Mouse (Mus musculus): ENCODE measurements at regions not wholly inside any gene's neighbourhood (a gene's known extent, or its start where the extent isn't known, plus 50 kb on each side); places are given as distances from the start of the nearest gene placed in this dataset.

GRCm38 (mm10) chr1:60636802-60637452 lies 70.0 kb upstream of the Raph1 start:
- H3K4me3 ChIP-seq (ENCODE audit: low read depth, low read length) = no peak overlapping the region
- no peaks in the 10 kb centered on the region for H3K27me3 ChIP-seq (ENCODE audit: control insufficient read depth, insufficient read depth, low read length)
- no peak for TF ChIP-seq POLR2A (IDR thresholded peaks at IDR 0.05; ENCODE audit: low read depth, low read length)
- TF ChIP-seq CTCF (IDR thresholded peaks at IDR 0.05; ENCODE audit: extremely low read depth, insufficient read length, insufficient replicate concordance, low read depth, low read length) = no peak
- H3K27ac ChIP-seq (ENCODE audit: insufficient read depth, low read depth, low read length) = no peak overlapping the region; the same call in 1 of the 2 replicates
- WGBS = 21% methylated on average over 3 of the region's 3 CpGs
- no peaks in the 10 kb centered on the region for H3K36me3 ChIP-seq (ENCODE audit: control insufficient read depth, insufficient read depth, low read length)
- no peaks in the 10 kb centered on the region; the same call in 1 of the 2 replicates for H3K4me1 ChIP-seq (ENCODE audit: control insufficient read depth, insufficient read depth, insufficient read length, low read length)

- TF ChIP-seq POLR2A (IDR thresholded peaks at IDR 0.05; ENCODE audit: low read depth, low read length) (no peak), CTCF (IDR thresholded peaks at IDR 0.05; ENCODE audit: extremely low read depth, insufficient read length, insufficient replicate concordance, low read depth, low read length) (no peak)
- H3K27me3 ChIP-seq (ENCODE audit: control insufficient read depth, insufficient read depth, low read length) = no peaks in the 10 kb centered on the region
- no peak overlapping the region for H3K27ac ChIP-seq (ENCODE audit: insufficient read depth, low read depth, low read length)
- 63% methylated on average over 9 of the region's 9 CpGs for WGBS
- no peaks in the 10 kb centered on the region for H3K4me1 ChIP-seq (ENCODE audit: control insufficient read depth, insufficient read depth, insufficient read length, low read length)
- H3K36me3 ChIP-seq (ENCODE audit: control insufficient read depth, insufficient read depth, low read length) = no peaks in the 10 kb centered on the region
- no peak overlapping the region for H3K4me3 ChIP-seq (ENCODE audit: low read depth, low read length)
Measured at GRCm38 (mm10) chr1:60627786-60628453, 61.0 kb upstream of the Raph1 start.

- no peak overlapping the region for H3K4me3 ChIP-seq (ENCODE audit: low read depth, low read length)
- TF ChIP-seq POLR2A (IDR thresholded peaks at IDR 0.05; ENCODE audit: low read depth, low read length) = no peak
- no peak for TF ChIP-seq CTCF (IDR thresholded peaks at IDR 0.05; ENCODE audit: extremely low read depth, insufficient read length, insufficient replicate concordance, low read depth, low read length)
- WGBS = 75% methylated on average over 4 of the region's 4 CpGs
- no peaks in the 10 kb centered on the region for H3K36me3 ChIP-seq (ENCODE audit: control insufficient read depth, insufficient read depth, low read length)
- no peaks in the 10 kb centered on the region for H3K27me3 ChIP-seq (ENCODE audit: control insufficient read depth, insufficient read depth, low read length)
- H3K4me1 ChIP-seq (ENCODE audit: control insufficient read depth, insufficient read depth, insufficient read length, low read length) = peaks cover 3% of the 10 kb centered on the region; the same call in 1 of the 2 replicates
- no peak overlapping the region for H3K27ac ChIP-seq (ENCODE audit: insufficient read depth, low read depth, low read length)
Measured at GRCm38 (mm10) chr1:60627367-60627766, 60.5 kb upstream of the Raph1 start.

- Histone ChIP-seq H3K36me3 (ENCODE audit: control insufficient read depth, insufficient read depth, low read length) (no peaks in the 10 kb centered on the region), H3K27ac (ENCODE audit: insufficient read depth, low read depth, low read length) (no peak overlapping the region), H3K4me1 (ENCODE audit: control insufficient read depth, insufficient read depth, insufficient read length, low read length) (peaks cover 5% of the 10 kb centered on the region; the same call in 1 of the 2 replicates), H3K27me3 (ENCODE audit: control insufficient read depth, insufficient read depth, low read length) (no peaks in the 10 kb centered on the region), H3K4me3 (ENCODE audit: low read depth, low read length) (no peak overlapping the region)
- no peak for TF ChIP-seq CTCF (IDR thresholded peaks at IDR 0.05; ENCODE audit: extremely low read depth, insufficient read length, insufficient replicate concordance, low read depth, low read length)
- TF ChIP-seq POLR2A (IDR thresholded peaks at IDR 0.05; ENCODE audit: low read depth, low read length) = no peak
- 90% methylated on average over 17 of the region's 17 CpGs for WGBS
Measured at GRCm38 (mm10) chr1:60625698-60626486, 59.0 kb upstream of the Raph1 start.

- no peak for TF ChIP-seq POLR2A (IDR thresholded peaks at IDR 0.05; ENCODE audit: low read depth, low read length)
- WGBS = 86% methylated on average over 4 of the region's 4 CpGs
Measured at GRCm38 (mm10) chr1:60624231-60624630, 57.3 kb upstream of the Raph1 start.

GRCm38 (mm10) chr1:60623440-60624016 lies 56.6 kb upstream of the Raph1 start:
- Histone ChIP-seq H3K27ac (ENCODE audit: insufficient read depth, low read depth, low read length) (no peak overlapping the region), H3K27me3 (ENCODE audit: control insufficient read depth, insufficient read depth, low read length) (no peaks in the 10 kb centered on the region), H3K4me1 (ENCODE audit: control insufficient read depth, insufficient read depth, insufficient read length, low read length) (peaks cover 5% of the 10 kb centered on the region; the same call in 1 of the 2 replicates), H3K4me3 (ENCODE audit: low read depth, low read length) (no peak overlapping the region), H3K36me3 (ENCODE audit: control insufficient read depth, insufficient read depth, low read length) (no peaks in the 10 kb centered on the region)
- TF ChIP-seq CTCF (IDR thresholded peaks at IDR 0.05; ENCODE audit: extremely low read depth, insufficient read length, insufficient replicate concordance, low read depth, low read length) (no peak), POLR2A (IDR thresholded peaks at IDR 0.05; ENCODE audit: low read depth, low read length) (no peak)
- WGBS = 80% methylated on average over 3 of the region's 3 CpGs

More at GRCm38 (mm10) chr1:60624231-60624630, 57.3 kb upstream of the Raph1 start:
- Histone ChIP-seq H3K4me1 (ENCODE audit: control insufficient read depth, insufficient read depth, insufficient read length, low read length) (peaks cover 5% of the 10 kb centered on the region; the same call in 1 of the 2 replicates), H3K4me3 (ENCODE audit: low read depth, low read length) (no peak overlapping the region), H3K27ac (ENCODE audit: insufficient read depth, low read depth, low read length) (no peak overlapping the region), H3K27me3 (ENCODE audit: control insufficient read depth, insufficient read depth, low read length) (no peaks in the 10 kb centered on the region), H3K36me3 (ENCODE audit: control insufficient read depth, insufficient read depth, low read length) (no peaks in the 10 kb centered on the region)
